Mouse (Mus musculus) testis, adult 2 months (tissue): Measurements from ENCODE around the gene Calcr. TPM values are rescaled to one million over a fixed set of nuclear protein-coding genes. Genes with fewer than 3 reads are reported as not detected.
"Not testable (repeated sequence)": the region's sequence is repeated elsewhere in the genome, so short reads cannot be mapped to it uniquely, and the experiment has no call there.

ENCODE experiments used
- H3K27ac ChIP-seq: fragments of 200-500 bp; 2 replicates; pipeline ENCODE4 v1.5.1; 2012; ENCODE audit warnings: low read depth, low read length; ENCODE audit not compliant: control insufficient read depth, insufficient read depth
- H3K27me3 ChIP-seq: fragments of 200-500 bp; 2 replicates; pipeline ENCODE4 v1.6.1; 2012; ENCODE audit warnings: mild to moderate bottlenecking, low read length, moderate library complexity; ENCODE audit not compliant: control insufficient read depth, insufficient read depth
- H3K36me3 ChIP-seq: fragments of 200-500 bp; 2 replicates; pipeline ENCODE4 v1.6.1; 2012; ENCODE audit warnings: mild to moderate bottlenecking, low read length; ENCODE audit not compliant: control insufficient read depth, insufficient read depth
- H3K4me1 ChIP-seq: fragments of 200-500 bp; 2 replicates; pipeline ENCODE4 v1.6.1; 2012; ENCODE audit warnings: low read length; ENCODE audit not compliant: control insufficient read depth, insufficient read depth
- H3K4me3 ChIP-seq: fragments of 200-500 bp; 2 replicates; pipeline ENCODE4 v1.5.1; 2012; ENCODE audit warnings: low read depth, mild to moderate bottlenecking, low read length, moderate library complexity, mixed read lengths; ENCODE audit not compliant: control insufficient read depth
- CTCF ChIP-seq: fragments of 200-500 bp; IDR thresholded peaks from 2 replicates; pipeline ENCODE4 v1.5.1; 2012; ENCODE audit warnings: low read depth, mild to moderate bottlenecking, inconsistent platforms, low read length, moderate library complexity; ENCODE audit not compliant: control insufficient read depth, insufficient read depth, insufficient replicate concordance
- POLR2A ChIP-seq: fragments of 200-500 bp; IDR thresholded peaks from 2 replicates; pipeline ENCODE4 v1.6.1; 2012; ENCODE audit warnings: low read depth, mild to moderate bottlenecking, inconsistent platforms, low read length, moderate library complexity; ENCODE audit not compliant: control insufficient read depth
- polyA plus RNA-seq: library from polyadenylated mRNA; depleted of rRNA; stranded (reverse); fragments of >200 nt; gene quantifications from 2 replicates; pipeline ENCODE4 v1.2.3, GENCODE M21; 2012; rRNA removed

Gene Calcr
- polyA plus RNA-seq, 1 experiment: 0.05 TPM

DNA sequence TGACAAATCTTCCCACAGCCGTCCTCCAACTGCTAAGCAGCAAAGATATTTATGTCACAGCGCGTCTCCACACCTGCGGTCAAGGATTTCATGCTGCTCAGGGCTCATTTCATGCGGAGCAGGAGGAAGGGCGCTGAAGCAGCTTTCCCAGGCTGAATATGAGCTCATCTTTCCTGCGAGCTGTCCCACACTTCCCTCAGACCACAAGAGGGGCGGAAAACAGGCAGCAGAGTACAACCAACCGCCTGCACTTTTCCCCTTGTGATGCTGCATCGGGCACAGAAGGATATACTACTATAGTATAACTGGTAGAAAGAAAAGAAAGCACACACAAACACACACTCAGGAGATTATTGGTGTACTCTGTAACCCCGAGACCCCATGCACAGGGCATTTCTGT is 23.2 kb downstream of the Calcr start:
- no peaks in the 10 kb centered on the region for H3K36me3 ChIP-seq
- no peak for TF ChIP-seq POLR2A
- TF ChIP-seq CTCF: no peak
- no peak overlapping the region for H3K4me3 ChIP-seq
- no peak overlapping the region for H3K27ac ChIP-seq
- no peaks in the 10 kb centered on the region for H3K27me3 ChIP-seq
- H3K4me1 ChIP-seq: no peaks in the 10 kb centered on the region

DNA sequence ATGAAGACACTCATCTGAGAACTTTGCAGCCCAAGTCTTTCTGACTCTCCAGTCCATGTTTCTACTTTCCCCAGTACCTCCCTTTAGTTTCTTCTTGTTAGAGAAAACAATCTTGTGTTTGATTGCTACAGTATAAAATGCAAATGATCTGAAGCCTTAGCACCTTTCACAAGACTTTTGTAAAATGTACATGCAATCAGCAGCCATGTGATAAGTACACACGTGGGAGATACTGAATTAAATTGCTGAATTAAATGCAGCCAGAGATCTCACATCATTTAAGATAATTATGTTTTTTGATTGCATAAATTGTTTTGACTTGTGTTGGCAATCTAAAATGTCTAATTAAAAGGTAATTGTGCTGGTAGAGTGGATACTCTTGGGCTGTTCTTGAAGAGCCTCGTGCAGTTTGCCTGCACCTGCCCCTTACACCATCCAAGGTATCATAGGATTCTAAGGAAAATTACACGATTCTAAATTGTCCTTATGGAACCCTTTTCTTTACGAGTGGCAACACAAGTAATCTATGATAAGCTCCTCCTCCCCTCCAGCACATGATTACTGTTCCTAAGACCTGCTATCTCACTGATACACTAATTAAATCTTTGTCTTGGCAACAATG is 34.2 kb downstream of the Calcr start:
- Histone ChIP-seq H3K36me3 (no peaks in the 10 kb centered on the region), H3K4me3 (no peak overlapping the region), H3K27me3 (no peaks in the 10 kb centered on the region)

DNA sequence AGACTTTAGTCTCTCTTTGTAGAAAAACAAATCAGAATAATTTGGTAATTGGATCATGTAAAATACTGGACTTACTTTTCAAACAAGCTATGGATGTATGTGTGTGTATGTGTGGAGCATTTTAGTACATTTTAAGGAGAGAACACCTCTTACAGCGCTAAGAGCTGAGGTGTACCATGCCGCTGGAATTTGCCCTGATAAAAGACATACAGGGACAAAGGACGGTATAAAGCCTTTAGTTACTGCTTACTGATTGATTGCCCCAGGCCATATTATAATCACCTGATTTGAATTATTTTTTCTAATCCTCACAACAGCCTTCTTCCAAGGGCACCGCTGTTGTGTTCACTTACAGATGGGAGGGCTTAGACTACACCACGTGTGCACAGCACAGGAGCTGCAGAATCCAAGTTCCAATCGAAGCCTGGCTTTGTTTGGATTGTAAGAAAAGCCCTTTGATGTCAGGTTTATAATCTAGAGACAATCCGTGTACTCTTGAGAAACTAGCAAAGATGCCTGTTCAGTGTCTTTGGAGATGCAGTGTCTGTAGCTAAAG is 76.3 kb downstream of the Calcr start:
- Histone ChIP-seq H3K36me3 (no peaks in the 10 kb centered on the region), H3K27me3 (no peaks in the 10 kb centered on the region), H3K27ac (no peak overlapping the region), H3K4me3 (no peak overlapping the region), H3K4me1 (no peaks in the 10 kb centered on the region)
- no peak for TF ChIP-seq POLR2A
- no peak for TF ChIP-seq CTCF

More for the DNA sequence above, 34.2 kb downstream of the Calcr start:
- TF ChIP-seq POLR2A (no peak), CTCF (no peak)
- H3K4me1 ChIP-seq: no peaks in the 10 kb centered on the region
- no peak overlapping the region for H3K27ac ChIP-seq

DNA sequence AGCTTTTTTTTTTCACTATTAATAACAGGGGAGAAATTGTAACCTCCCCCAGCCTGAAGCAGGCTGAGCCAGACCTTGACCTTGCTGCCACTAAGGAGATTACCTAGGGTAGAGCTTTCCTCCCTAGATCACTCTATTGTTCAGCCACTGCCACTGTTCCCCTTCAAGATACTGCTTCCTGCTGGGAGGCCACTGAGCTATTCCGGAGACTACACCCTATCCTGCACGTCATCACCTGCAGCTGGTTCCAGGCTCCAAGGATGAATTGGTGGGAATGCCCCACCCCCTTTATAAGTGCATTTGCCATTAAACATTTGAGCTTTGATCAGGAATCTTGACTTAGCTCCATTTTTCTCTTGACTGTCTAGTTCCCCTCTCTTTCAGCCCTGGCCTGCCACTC is 86.2 kb downstream of the Calcr start:
- not testable (repeated sequence) for H3K4me3 ChIP-seq, H3K27ac ChIP-seq, H3K36me3 ChIP-seq, H3K27me3 ChIP-seq, H3K4me1 ChIP-seq

DNA sequence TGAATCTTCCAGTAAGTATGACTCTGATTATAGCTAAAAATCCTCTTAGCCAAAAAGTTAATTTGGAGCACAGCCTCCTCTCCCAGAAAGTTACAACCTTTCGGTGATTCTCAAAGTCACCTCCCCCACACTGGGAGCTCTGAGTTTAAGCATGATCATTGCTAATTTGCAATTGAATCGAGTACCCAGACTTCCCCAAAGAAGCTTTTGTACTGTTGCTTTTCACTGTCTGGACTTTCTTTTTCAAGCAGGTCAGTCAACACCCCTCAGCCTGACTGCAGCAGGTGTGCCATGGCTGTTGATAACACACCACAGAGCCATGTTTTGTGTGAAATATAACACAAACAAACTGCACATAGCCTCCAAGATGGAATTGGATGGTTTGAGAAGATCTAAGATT is 86.7 kb downstream of the Calcr start:
- H3K27ac ChIP-seq: peak overlapping the region; percentile 58
- no peak overlapping the region for H3K4me3 ChIP-seq

DNA sequence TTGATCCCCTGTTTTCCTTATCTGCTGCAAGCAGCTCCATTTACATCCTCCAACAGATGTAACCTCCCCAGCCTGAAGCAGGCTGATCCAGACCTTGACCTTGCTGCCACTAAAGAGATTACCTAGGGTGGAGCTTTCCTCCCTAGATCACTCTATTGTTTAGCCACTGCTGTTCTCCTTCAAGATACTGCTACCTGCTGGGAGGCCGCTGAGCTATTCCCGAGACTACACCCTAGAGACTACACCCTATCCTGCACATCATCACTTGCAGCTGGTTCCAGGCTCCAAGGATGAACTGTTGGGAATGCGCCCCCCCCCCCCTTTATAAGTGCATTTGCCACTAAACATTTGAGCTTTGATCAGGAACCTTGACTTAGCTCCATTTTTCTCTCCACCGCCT is 92.6 kb downstream of the Calcr start:
- H3K36me3 ChIP-seq, H3K27ac ChIP-seq, H3K4me1 ChIP-seq, H3K27me3 ChIP-seq, H3K4me3 ChIP-seq: not testable (repeated sequence)

More for the DNA sequence above, 86.7 kb downstream of the Calcr start:
- no peak for TF ChIP-seq POLR2A
- no peak for TF ChIP-seq CTCF
- H3K27me3 ChIP-seq: no peaks in the 10 kb centered on the region
- H3K4me1 ChIP-seq: no peaks in the 10 kb centered on the region
- H3K36me3 ChIP-seq: no peaks in the 10 kb centered on the region

DNA sequence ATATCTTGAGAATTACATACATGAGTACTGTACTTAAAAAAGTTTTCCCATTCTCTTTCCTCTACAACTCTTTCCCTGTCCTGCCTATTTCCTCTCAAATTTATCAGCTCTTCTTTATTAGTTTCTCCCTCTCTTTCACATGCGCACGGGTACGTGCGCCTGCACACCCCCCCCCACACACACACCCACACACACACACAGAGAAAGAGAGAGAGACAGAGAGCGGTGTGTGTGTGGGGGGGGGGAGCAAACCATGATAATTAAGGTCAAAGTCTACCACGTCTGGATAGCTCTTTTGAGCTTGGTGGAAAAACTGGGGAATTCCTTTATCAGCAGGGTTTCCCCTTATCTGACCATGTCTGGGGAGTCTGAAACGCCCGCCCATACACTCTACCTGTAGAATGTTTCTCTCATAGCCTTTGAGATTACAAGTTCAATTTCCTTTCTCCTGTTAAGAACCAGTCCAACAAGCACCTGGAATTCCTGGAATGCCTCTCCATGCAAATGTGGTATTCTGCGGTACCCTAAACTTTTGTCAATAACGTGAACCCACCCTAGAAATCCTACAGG is 100.3 kb downstream of the Calcr start:
- TF ChIP-seq POLR2A (no peak), CTCF (no peak)
- H3K36me3 ChIP-seq: no peaks in the 10 kb centered on the region

DNA sequence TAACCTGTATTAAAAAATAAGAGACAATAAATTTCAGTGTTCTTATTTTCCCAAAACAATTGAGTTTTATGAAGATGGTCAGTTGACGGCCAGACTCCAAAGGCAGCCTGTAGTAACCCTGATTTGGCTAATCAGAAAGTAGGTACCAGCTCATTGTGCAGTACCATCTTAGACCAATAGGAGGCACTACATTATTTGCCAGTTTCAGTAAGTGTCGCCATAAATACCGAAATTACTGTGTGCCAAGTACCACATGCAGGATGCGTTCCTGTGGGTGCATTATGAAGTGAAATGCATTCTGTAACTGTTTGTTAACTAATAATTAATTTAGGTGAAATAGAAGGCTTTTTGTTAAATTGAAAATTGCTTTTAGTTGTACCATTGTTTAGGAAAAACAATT is 106.1 kb downstream of the Calcr start:
- H3K27me3 ChIP-seq: no peaks in the 10 kb centered on the region
- H3K4me3 ChIP-seq: no peak overlapping the region
- TF ChIP-seq CTCF: no peak
- no peak for TF ChIP-seq POLR2A
- no peaks in the 10 kb centered on the region for H3K36me3 ChIP-seq
- H3K4me1 ChIP-seq: no peaks in the 10 kb centered on the region
- H3K27ac ChIP-seq: no peak overlapping the region

More for the DNA sequence above, 100.3 kb downstream of the Calcr start:
- Histone ChIP-seq H3K4me1 (no peaks in the 10 kb centered on the region), H3K27me3 (no peaks in the 10 kb centered on the region), H3K4me3 (no peak overlapping the region), H3K27ac (no peak overlapping the region)

Other genes with a start within 250 kb of the Calcr start
- gene Tfpi2, start 224.2 kb upstream of the Calcr start, polyA plus RNA-seq: 0.12 TPM in 1 of 2 replicates, not detected in the other
- gene Gngt1, start 229.1 kb upstream of the Calcr start, polyA plus RNA-seq: not detected in 2 replicates
- 0.11 and 0.70 TPM in 2 replicates for gene Gng11, start 239.2 kb upstream of the Calcr start, polyA plus RNA-seq